In the genomic region with DNA sequence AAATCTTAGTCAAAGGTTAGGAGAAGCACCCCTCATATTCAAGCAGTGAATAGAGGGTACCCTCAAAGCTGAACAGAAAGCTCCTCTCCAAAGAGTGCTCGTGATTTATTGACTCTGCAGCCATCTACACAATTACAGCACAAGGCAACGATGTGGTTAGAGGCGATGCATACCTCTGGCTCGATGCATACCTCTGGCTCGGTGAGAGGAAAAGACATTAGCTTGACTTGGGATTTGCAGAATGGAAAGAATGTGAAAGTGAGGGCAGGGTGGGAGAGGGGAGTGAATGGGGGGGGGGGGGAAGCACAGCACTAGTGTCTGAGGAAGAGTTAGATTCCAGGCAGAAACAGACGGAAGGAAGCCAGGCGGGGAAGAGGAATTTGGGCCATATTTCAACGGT, we compare ENCODE assay signal across 14 mouse cellular contexts. TPM values are rescaled to one million over a fixed set of nuclear protein-coding genes. Genes with fewer than 3 reads are reported as not detected.
DNase-seq lines count a peak whose midpoint lies in the region; ATAC-seq and TF ChIP-seq lines count a peak whose summit lies in the region.
"Had no signal": no experiment of that assay in that cellular context is flagged by ENCODE, and none has a peak within 500 bp of the region (broad histone marks: within the 10 kb centered on the region; RNA-seq: fewer than 3 reads in every experiment).

No protein-coding gene starts in this region.

- H3K9ac ChIP-seq in heart, embryonic 14.5 days (ENCODE audit: low read length): no peak overlapping the region
- no peak overlapping the region for H3K9ac ChIP-seq in intestine, postnatal 0 days (ENCODE audit: low read depth, low read length)
- H3K9ac ChIP-seq: heart, embryonic 12.5 days; liver, embryonic 13.5 days had no signal

- no peaks in the 10 kb centered on the region for H3K9me3 ChIP-seq in heart, embryonic 14.5 days (ENCODE audit: control insufficient read depth, low read length)
- no peaks in the 10 kb centered on the region for H3K9me3 ChIP-seq in intestine, postnatal 0 days (ENCODE audit: control insufficient read depth)
- H3K9me3 ChIP-seq in midbrain, embryonic 10.5 days (replicated peaks): no peaks in the 10 kb centered on the region
- H3K9me3 ChIP-seq: heart, embryonic 12.5 days; liver, embryonic 13.5 days had no signal

- TF ChIP-seq CTCF in intestine, postnatal 0 days (IDR thresholded peaks at IDR 0.05; ENCODE audit: low read depth): no peak

- intact Hi-C loops in left cerebral cortex, postnatal 14 days (cut with DNase I): no loop called here

- DNase-seq in heart, adult 11 months: no peak
- DNase-seq in 3134 (ENCODE audit: extremely low read depth, insufficient read length, low spot score) (peak; percentile 28), R1 (ENCODE audit: low read depth, low spot score) (peak; percentile 59)
- DNase-seq in left cerebral cortex, postnatal 14 days (ENCODE audit: low spot score in 2 of 2): no peak
- no peak for DNase-seq in midbrain, embryonic 10.5 days (ENCODE audit: low spot score)
- DNase-seq in cerebellum, adult 11-12 months: no peak
- DNase-seq: adrenal gland, adult 8-10 months; cerebellum, postnatal 10 days; liver, embryonic 13.5 days; thymus, postnatal 36 days had no signal

- no peaks in the 10 kb centered on the region for H3K27me3 ChIP-seq in heart, embryonic 14.5 days (ENCODE audit: control insufficient read depth, insufficient read depth, low read length)
- H3K27me3 ChIP-seq in intestine, postnatal 0 days (replicated peaks; ENCODE audit: control insufficient read depth, insufficient read depth, low read length): no peaks in the 10 kb centered on the region
- H3K27me3 ChIP-seq in midbrain, embryonic 10.5 days (ENCODE audit: low read depth, poor library complexity, severe bottlenecking): no peaks in the 10 kb centered on the region
- H3K27me3 ChIP-seq: heart, embryonic 12.5 days; liver, embryonic 13.5 days had no signal

- ATAC-seq in heart, embryonic 14.5 days (ENCODE audit: insufficient number of reproducible peaks, insufficient read depth, low FRiP score, low read depth): no peak
- no peak for ATAC-seq in intestine, postnatal 0 days

- 0 out of 2 replicates have a peak overlapping the region, but pooled peaks have one; percentile 13 for H3K4me2 ChIP-seq in heart, embryonic 14.5 days (ENCODE audit: low read length)
- H3K4me2 ChIP-seq in intestine, postnatal 0 days (replicated peaks; ENCODE audit: low read depth): 0 out of 2 replicates have a peak overlapping the region, but pooled peaks have one; percentile 14
- H3K4me2 ChIP-seq: heart, embryonic 12.5 days; liver, embryonic 13.5 days had no signal

- H3K36me3 ChIP-seq in heart, embryonic 14.5 days (ENCODE audit: control insufficient read depth, insufficient read depth, low read length): no peaks in the 10 kb centered on the region
- peaks cover 12% of the 10 kb centered on the region for H3K36me3 ChIP-seq in intestine, postnatal 0 days (ENCODE audit: control insufficient read depth, insufficient read depth)
- no peaks in the 10 kb centered on the region for H3K36me3 ChIP-seq in midbrain, embryonic 10.5 days
- H3K36me3 ChIP-seq: heart, embryonic 12.5 days; liver, embryonic 13.5 days had no signal

- WGBS in heart, embryonic 14.5 days: 25% methylated on average over 8 of the region's 8 CpGs
- 31% methylated on average over 8 of the region's 8 CpGs for WGBS in intestine, postnatal 0 days
- WGBS in midbrain, embryonic 10.5 days: 85% methylated on average over 8 of the region's 8 CpGs

- H3K4me3 ChIP-seq in heart, embryonic 14.5 days (ENCODE audit: control insufficient read depth in 1 of 2, insufficient read depth in 1 of 2, low read depth in 1 of 2, low read length in 2 of 2): no peak overlapping the region
- no peak overlapping the region for H3K4me3 ChIP-seq in intestine, postnatal 0 days (ENCODE audit: low read depth, low read length)
- no peak overlapping the region for H3K4me3 ChIP-seq in midbrain, embryonic 10.5 days
- H3K4me3 ChIP-seq: erythroblast, embryonic 14.5 days; heart, embryonic 12.5 days; liver, embryonic 13.5 days had no signal

- H3K27ac ChIP-seq in heart, embryonic 14.5 days (replicated peaks in 1 of 2; ENCODE audit: control insufficient read depth in 1 of 2, insufficient read depth in 1 of 2, low read depth in 2 of 2, low read length in 2 of 2): no peak overlapping the region
- H3K27ac ChIP-seq in intestine, postnatal 0 days (ENCODE audit: low read depth, low read length): no peak overlapping the region
- H3K27ac ChIP-seq in midbrain, embryonic 10.5 days (replicated peaks): no peak overlapping the region
- H3K27ac ChIP-seq: liver, embryonic 13.5 days had no signal

- peaks cover 4 to 11% of the 10 kb centered on the region in 2 experiments; a peak in 2 of 4 replicates for H3K4me1 ChIP-seq in heart, embryonic 14.5 days (ENCODE audit: control insufficient read depth in 2 of 2, insufficient read depth in 2 of 2, low read length in 2 of 2)
- 0 out of 2 replicates have a peak, but pooled peaks cover 8% of the 10 kb centered on the region for H3K4me1 ChIP-seq in intestine, postnatal 0 days (replicated peaks; ENCODE audit: control insufficient read depth, insufficient read depth, low read length)
- H3K4me1 ChIP-seq in midbrain, embryonic 10.5 days: peaks cover 3% of the 10 kb centered on the region; the same call in 1 of the 2 replicates

RNA-seq across cellular contexts. Expression of a gene that starts 27.3 kb away (rescaled TPM):
- 16.9 and 18.6 TPM in 2 replicates for polyA plus RNA-seq in heart, embryonic 14.5 days (2014; fragmentation: Nextera tagmentation; extraction: Ambion mirVana)
- 64.3 and 78.9 TPM in 2 replicates for polyA plus RNA-seq in intestine, postnatal 0 days (2015; fragmentation: Nextera tagmentation; extraction: Ambion mirVana)
- total RNA-seq in left cerebral cortex, postnatal 14 days (2021): 10 to 100 TPM; 10.2 to 13.4 TPM
- 23.4 and 23.5 TPM in 2 replicates for polyA plus RNA-seq in midbrain, embryonic 10.5 days (2016; fragmentation: Nextera tagmentation; extraction: Ambion mirVana)

Comparison
In these comparisons a context has a peak if more than half of its experiments do, and no peak if none do; other contexts are left out.
1. DNase-seq: peak in 3134 (single experiment) and R1 (single experiment); none in heart, adult 11 months (single experiment), left cerebral cortex, postnatal 14 days (0 of 2), midbrain, embryonic 10.5 days (single experiment) and cerebellum, adult 11-12 months (single experiment).